Mouse (Mus musculus) ES-E14 (cell line): Measurements from ENCODE around the gene Elovl5. TPM values are rescaled to one million over a fixed set of nuclear protein-coding genes. Genes with fewer than 3 reads are reported as not detected.

ENCODE experiments used
- DNase-seq: peaks from one replicate; pipeline ENCODE4 v3.0.0-alpha.2; 2013; ENCODE audit warnings: low read depth, low spot score
- H3K27ac ChIP-seq: 2 replicates; pipeline ENCODE4 v1.5.1; 2012; ENCODE audit warnings: low read depth, mild to moderate bottlenecking, low read length, moderate library complexity, mixed read lengths; ENCODE audit not compliant: poor library complexity, insufficient read depth, severe bottlenecking
- H3K36me3 ChIP-seq: 2 replicates; pipeline ENCODE4 v1.6.1; 2012; ENCODE audit warnings: mild to moderate bottlenecking, low read length, moderate library complexity, mixed read lengths; ENCODE audit not compliant: control insufficient read depth, poor library complexity, insufficient read depth, severe bottlenecking
- H3K4me1 ChIP-seq, 2 experiments: fragments of 150-350 bp in 1 of 2; sonication (generic) in 1 of 2; 2 replicates each; pipeline ENCODE4 v1.6.1; 2012; ENCODE audit warnings: low read length in 2 of 2, mild to moderate bottlenecking in 1 of 2, mixed read lengths in 1 of 2; ENCODE audit not compliant: control insufficient read depth in 2 of 2, insufficient read depth in 2 of 2, poor library complexity in 1 of 2
- H3K4me3 ChIP-seq, 2 experiments: fragments of 150-350 bp in 1 of 2; sonication (generic) in 1 of 2; 2 replicates each; pipeline ENCODE4 v1.5.1; 2012; ENCODE audit warnings: low read length in 2 of 2, low read depth in 1 of 2, mild to moderate bottlenecking in 1 of 2, mixed read lengths in 1 of 2; ENCODE audit not compliant: insufficient read depth in 1 of 2, poor library complexity in 1 of 2, severe bottlenecking in 1 of 2
- H3K9ac ChIP-seq: 2 replicates; pipeline ENCODE4 v1.6.1; 2012; ENCODE audit warnings: low read depth, mild to moderate bottlenecking, low read length, mixed read lengths; ENCODE audit not compliant: poor library complexity, insufficient read depth, severe bottlenecking
- H3K9me3 ChIP-seq: fragments of 150-350 bp; sonication (generic); 2 replicates; pipeline ENCODE4 v1.6.1; 2012; ENCODE audit warnings: low read depth, mild to moderate bottlenecking, low read length; ENCODE audit not compliant: control insufficient read depth, insufficient read depth
- CHD2 ChIP-seq: IDR thresholded peaks from 2 replicates; pipeline ENCODE4 v1.6.1; 2014; ENCODE audit warnings: mild to moderate bottlenecking, low read depth, low read length, inconsistent platforms
- HCFC1 ChIP-seq: IDR thresholded peaks from 2 replicates; pipeline ENCODE4 v1.6.1; 2012; ENCODE audit warnings: low read length, inconsistent platforms, borderline replicate concordance; ENCODE audit not compliant: insufficient read depth
- MAFK ChIP-seq: IDR thresholded peaks from 2 replicates; pipeline ENCODE4 v1.6.1; 2014; ENCODE audit warnings: mild to moderate bottlenecking, low read depth, low read length, inconsistent platforms; ENCODE audit not compliant: insufficient read depth
- ZC3H11A ChIP-seq: IDR thresholded peaks from 2 replicates; pipeline ENCODE4 v1.6.1; 2012; ENCODE audit warnings: low read depth, mild to moderate bottlenecking, inconsistent platforms, low read length, borderline replicate concordance
- ZNF384 ChIP-seq: IDR thresholded peaks from 2 replicates; pipeline ENCODE4 v1.6.1; 2012; ENCODE audit warnings: low read depth, low read length, inconsistent platforms
- in situ Hi-C, 2 experiments: fragments of 600-800 bp; cut with MboI; formaldehyde crosslinking; loops; one replicate each; pipeline ENCODE4 v1.15.1; 2025; ENCODE audit warnings: low sequenced_read_pairs in 2 of 2, inconsistent platforms in 1 of 2; ENCODE audit not compliant: unreplicated experiment in 2 of 2
- total RNA-seq: library from RNA; depleted of rRNA; stranded (reverse); fragments of 300-350 nt; gene quantifications from 2 replicates; pipeline ENCODE4 v1.2.3, GENCODE M21; 2012

Gene Elovl5
- total RNA-seq, 1 experiment, result 118 TPM

DNA sequence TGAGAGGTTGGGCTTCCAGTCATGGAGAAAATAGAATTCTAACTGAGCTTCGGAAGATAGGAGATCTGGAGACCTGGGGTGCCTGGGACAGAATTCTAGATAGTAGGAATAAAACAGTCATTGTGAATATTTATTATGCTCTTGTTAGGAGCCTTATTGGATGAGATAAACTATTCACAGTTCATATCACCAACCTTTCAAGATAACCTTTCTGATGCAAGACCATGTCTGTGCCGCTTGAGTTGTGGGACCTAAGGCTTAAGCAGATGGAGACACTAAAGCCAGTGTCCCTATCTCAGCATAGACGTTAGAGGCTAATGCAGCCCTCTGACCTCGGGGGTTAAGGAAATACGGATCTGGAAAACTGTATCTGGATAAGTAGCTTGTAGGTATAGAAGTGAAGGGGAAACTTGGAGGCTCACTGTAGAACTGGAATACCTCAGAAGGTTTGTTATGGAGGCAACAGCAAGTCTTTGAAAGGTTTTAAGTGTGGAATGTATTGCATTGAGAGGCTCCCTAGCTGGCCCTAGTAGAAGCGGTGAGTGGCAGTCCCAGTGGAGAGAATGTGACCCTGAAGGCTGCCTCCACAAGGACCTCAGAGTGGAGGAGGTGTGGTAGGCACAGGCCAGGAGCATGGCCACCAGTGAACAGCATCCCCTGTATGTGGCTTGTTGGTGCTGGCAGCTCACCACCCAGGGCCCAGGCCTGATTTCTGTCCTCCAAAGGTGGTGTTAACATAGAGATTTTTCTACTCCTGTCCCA lies 52.2 kb downstream of the Elovl5 start:
- H3K9ac ChIP-seq, result no peak overlapping the region
- H3K9me3 ChIP-seq, result no peaks in the 10 kb centered on the region
- H3K36me3 ChIP-seq, result no peaks in the 10 kb centered on the region; the same call in 1 of the 2 replicates
- H3K27ac ChIP-seq, result no peak overlapping the region
- no peak overlapping the region for H3K4me3 ChIP-seq
- TF ChIP-seq ZC3H11A, result no peak
- no peak for TF ChIP-seq CHD2
- no peak for TF ChIP-seq HCFC1
- TF ChIP-seq ZNF384, result no peak
- no peak for TF ChIP-seq MAFK
- in situ Hi-C loops, result no loop called here
- H3K4me1 ChIP-seq, result peaks cover under 1 to 4% of the 10 kb centered on the region in 2 experiments; a peak in 2 of 4 replicates
- DNase-seq, result no peak

GRCm38 (mm10) chr9:77979000-77979399 lies 61.8 kb downstream of the Elovl5 start:
- Histone ChIP-seq H3K36me3 (peaks cover 27% of the 10 kb centered on the region), H3K9ac (no peak overlapping the region), H3K27ac (no peak overlapping the region), H3K9me3 (no peaks in the 10 kb centered on the region), H3K4me3 (no peak overlapping the region), H3K4me1 (no peaks in the 10 kb centered on the region)
- in situ Hi-C loops, result no loop called here
- no peak for DNase-seq
- TF ChIP-seq ZNF384, result no peak
- no peak for TF ChIP-seq CHD2
- no peak for TF ChIP-seq HCFC1
- TF ChIP-seq ZC3H11A, result no peak
- no peak for TF ChIP-seq MAFK

- no peak for DNase-seq
- peaks cover 25% of the 10 kb centered on the region for H3K36me3 ChIP-seq
- in situ Hi-C loops, result no loop called here
Observed at GRCm38 (mm10) chr9:77982616-77983015, 65.5 kb downstream of the Elovl5 start.

DNA sequence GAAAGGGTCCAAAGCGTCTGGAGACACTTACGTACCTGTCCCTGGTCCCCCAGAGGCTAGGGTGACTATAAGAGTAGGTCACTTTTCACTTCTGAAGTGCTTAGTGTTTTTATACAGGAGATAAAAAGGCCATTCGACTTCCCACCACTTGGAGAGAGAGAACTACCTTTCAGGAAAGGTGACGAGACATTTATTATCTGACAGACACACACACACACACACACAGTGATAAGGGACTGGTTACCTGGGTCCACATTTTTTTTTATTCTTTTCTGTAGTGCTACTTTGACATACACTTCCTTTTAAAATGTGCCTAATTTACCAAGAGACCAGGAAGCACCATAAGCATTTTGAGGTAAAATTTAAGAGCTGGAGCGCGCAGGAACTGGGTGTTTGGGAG lies 66.4 kb downstream of the Elovl5 start:
- Histone ChIP-seq H3K9me3 (no peaks in the 10 kb centered on the region), H3K4me3 (no peak overlapping the region), H3K4me1 (no peaks in the 10 kb centered on the region), H3K36me3 (peaks cover 23% of the 10 kb centered on the region), H3K9ac (no peak overlapping the region), H3K27ac (no peak overlapping the region)
- no peak for DNase-seq
- in situ Hi-C loops, result no loop called here
- TF ChIP-seq MAFK (no peak), CHD2 (no peak), ZNF384 (no peak), HCFC1 (no peak), ZC3H11A (no peak)

More at GRCm38 (mm10) chr9:77982616-77983015, 65.5 kb downstream of the Elovl5 start:
- TF ChIP-seq ZC3H11A (no peak), ZNF384 (no peak)
- Histone ChIP-seq H3K4me1 (no peaks in the 10 kb centered on the region), H3K4me3 (no peak overlapping the region), H3K27ac (no peak overlapping the region), H3K9me3 (no peaks in the 10 kb centered on the region), H3K9ac (no peak overlapping the region)
